Mouse (Mus musculus): ENCODE data around the gene Slc25a26. TPM values are rescaled to one million over a fixed set of nuclear protein-coding genes. Genes with fewer than 3 reads are reported as not detected.
"Not testable (repeated sequence)": the region's sequence is repeated elsewhere in the genome, so short reads cannot be mapped to it uniquely, and the experiment has no call there.

The Slc25a26 gene
- total RNA-seq, 2 experiments from 2014 or later = 13.9 to 14.6 TPM

DNA sequence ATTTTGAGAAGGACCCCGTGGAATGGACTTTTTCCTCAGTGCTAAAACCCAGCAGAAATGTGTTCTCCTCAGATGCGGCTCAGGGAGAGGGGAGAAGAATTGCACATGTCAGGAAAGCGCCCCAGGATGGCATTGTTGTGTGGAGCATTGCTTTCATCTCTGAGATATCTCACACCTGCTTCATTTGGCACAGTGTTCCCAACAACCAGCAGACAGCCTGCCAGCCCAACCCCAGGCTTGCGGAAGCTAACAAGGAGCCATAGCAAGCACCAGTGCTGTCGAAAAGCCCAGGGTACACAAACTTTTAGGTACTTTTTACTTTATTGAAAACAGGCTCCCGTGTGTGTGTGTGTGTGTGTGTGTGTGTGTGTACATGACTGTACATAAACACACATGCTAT is 50.2 kb downstream of the Slc25a26 start:
- no peak for DNase-seq (ENCODE audit: low spot score in 2 of 2)

DNA sequence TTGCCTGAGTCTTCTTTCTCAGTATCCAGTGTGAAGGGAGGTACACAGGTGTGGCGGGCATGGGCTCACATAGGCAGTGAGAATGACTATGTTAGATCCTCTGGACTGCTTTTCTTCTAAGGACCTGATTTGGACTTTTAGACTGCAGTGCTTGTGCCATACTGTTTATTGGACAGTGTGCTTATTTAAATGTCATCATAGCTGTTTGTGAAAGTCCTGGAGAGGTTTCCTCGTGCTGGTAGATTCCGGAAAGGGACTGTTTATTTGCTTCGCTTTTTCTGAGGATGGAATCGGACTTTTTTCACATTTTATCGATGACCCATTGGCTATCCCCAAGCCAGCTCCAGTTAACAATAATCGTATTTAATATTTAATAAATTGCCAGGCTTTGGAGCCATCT is 50.7 kb downstream of the Slc25a26 start:
- no peak for DNase-seq (ENCODE audit: low spot score in 2 of 2)

- DNase-seq (ENCODE audit: low spot score in 2 of 2) = no peak
These were observed 53.0 kb downstream of the Slc25a26 start for GRCm38 (mm10) chr6:94553085-94553484.

- not testable (repeated sequence) for DNase-seq (ENCODE audit: low spot score in 2 of 2)
These were observed 58.5 kb downstream of the Slc25a26 start for GRCm38 (mm10) chr6:94558603-94559002.

GRCm38 (mm10) chr6:94560896-94561295 is 60.8 kb downstream of the Slc25a26 start:
- DNase-seq (ENCODE audit: low spot score in 2 of 2) = no peak

DNA sequence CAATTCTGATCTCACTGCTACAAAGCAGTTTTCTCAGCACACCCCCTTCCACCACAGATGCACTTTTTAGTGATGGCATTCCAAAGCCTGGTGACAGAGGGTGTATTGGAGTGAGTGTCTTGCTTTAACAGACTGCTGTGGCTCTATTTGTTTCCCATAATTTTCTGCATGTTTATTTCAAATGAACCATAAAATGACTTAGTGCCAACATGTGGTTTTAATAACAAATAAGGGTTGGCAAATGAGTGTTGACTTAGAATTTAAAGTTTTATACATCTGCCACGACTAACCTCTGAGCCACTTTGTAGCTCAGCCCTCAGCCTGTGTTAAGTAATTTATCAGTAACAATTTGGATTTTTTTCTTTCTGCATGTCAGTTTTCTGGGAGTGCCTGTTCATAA is 61.2 kb downstream of the Slc25a26 start:
- no peak for DNase-seq (ENCODE audit: low spot score in 2 of 2)

DNA sequence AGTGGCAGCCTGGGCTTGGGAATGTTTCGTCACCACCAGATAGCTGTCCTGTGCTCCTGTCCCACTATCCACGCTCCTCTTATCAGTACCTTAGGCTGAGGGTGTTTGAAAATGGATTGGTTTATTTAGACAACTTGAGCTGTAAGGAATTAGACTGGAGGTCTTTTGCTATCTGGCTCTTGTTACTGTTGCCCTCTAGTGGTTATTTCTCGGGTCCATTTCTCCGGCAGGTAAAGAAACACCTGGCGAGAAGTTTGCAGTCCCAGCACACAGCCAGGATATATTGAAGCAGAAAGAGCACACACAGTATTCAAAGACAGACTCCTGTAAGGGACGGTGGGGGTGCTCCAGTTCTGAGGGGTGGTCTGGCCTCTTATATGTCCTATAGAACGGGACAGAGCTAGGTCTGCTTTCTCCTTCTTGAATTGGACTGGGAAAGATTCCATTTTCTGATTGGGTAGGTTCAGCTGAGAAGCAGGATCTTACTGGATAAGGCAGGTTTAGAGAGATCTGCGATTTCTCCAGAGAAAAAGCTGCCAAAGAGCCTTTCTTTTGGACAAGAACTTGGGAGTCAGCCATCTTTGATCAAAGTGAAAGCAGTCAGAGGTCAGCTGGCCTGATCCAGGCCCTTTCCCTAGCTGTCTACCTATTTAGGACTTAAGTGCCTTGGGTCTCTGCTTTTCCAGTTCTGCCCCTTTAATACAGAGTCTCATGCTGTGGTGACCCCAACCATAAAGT is 63.2 kb downstream of the Slc25a26 start:
- no peak for DNase-seq (ENCODE audit: low spot score in 2 of 2)

GRCm38 (mm10) chr6:94565766-94566165 is 65.6 kb downstream of the Slc25a26 start:
- no peak for DNase-seq (ENCODE audit: low spot score in 2 of 2)

DNA sequence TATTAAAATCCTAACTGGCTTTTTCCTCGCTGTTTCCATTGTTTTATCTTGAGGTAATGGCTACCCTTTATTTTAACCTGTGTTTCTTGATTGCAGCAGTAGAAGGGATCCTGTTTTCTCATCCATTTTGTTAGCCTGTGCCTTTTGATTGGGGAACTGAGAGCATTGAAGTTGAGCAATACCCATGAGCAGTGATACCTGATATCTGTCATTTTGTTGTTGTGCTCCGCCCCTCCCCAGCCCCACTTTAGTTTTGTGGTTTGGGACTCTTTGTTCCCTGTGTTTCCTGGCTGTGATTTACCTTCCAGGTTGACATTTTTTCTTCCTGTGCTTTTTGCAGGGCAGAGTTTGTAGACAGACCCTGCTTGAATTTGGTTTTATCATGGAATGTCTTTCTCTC is 67.9 kb downstream of the Slc25a26 start:
- no peak for DNase-seq (ENCODE audit: low spot score in 2 of 2)

GRCm38 (mm10) chr6:94575526-94576166 is 75.5 kb downstream of the Slc25a26 start:
- DNase-seq (ENCODE audit: low spot score in 2 of 2) = no peak

GRCm38 (mm10) chr6:94577991-94578390 is 77.9 kb downstream of the Slc25a26 start:
- no peak for DNase-seq (ENCODE audit: low spot score in 2 of 2)

DNA sequence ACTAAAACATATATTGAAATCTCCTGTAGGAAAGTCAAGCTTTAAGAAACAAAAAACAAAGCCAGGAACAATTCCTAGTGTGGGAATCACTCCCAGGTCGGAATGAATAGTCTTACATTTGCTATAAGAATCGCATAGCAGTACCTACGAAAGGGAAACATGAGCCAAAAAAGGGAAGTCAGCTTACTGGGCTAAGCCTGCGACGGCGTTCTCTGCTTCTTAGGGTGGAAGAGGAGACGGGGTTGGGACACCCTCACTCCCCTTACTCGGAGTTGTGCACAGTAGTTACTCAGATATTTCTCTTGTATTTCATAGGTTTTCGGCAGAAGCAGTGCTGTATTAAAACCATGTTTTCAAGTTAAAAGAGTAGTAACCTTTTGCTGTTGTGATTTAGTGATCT is 81.9 kb downstream of the Slc25a26 start:
- peak in 1 of 2 experiments; percentile 1 for DNase-seq (ENCODE audit: low spot score in 2 of 2)

GRCm38 (mm10) chr6:94584147-94584695 is 84.1 kb downstream of the Slc25a26 start:
- peak; percentile 53 to 75 for DNase-seq (ENCODE audit: low spot score in 2 of 2)

DNA sequence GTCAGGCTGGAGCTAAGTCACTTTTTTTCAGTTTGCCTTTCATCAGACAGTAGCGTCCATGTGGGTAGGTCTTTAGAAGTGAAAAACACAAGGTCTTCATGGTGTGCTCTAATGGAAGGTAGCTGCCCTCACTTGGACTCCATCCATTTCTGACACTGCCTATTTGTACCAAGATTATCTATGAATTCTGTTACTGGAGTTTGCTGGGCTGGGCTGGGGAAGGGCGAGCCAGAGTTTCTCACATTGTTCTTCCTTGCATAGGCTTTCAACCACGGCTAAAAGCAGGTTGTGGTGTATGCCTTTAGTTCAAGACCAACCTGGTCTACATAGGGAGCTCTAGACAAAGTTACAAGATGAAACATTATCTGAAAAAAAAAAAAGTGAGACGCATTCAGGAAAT is 84.8 kb downstream of the Slc25a26 start:
- DNase-seq (ENCODE audit: low spot score in 2 of 2) = peak in 1 of 2 experiments; percentile 0

- no peak for DNase-seq (ENCODE audit: low spot score in 2 of 2)
These were observed 88.2 kb downstream of the Slc25a26 start for GRCm38 (mm10) chr6:94588365-94588764.

GRCm38 (mm10) chr6:94592243-94592642 is 92.1 kb downstream of the Slc25a26 start:
- no peak for DNase-seq (ENCODE audit: low spot score in 2 of 2)

DNA sequence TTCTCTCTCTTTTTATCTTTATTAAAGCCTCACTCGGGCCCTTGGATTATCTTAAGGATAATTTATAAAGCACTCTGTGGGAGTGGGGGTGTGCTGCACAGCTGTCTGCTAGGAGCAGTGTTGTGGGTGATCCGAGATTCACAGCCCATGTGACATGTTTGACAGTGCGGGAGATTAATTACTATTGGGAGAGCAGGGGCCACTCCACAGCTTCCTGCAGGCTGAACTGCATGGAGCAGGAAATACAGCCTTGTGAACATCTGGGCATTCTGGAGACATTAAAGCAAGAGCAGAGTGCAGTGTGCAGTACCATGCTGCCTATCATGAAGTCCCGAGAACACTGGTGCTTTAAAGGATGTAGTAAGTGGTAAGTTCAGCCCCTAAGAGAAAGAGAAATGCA is 92.6 kb downstream of the Slc25a26 start:
- DNase-seq (ENCODE audit: low spot score in 2 of 2) = no peak

GRCm38 (mm10) chr6:94594096-94594665 is 94.0 kb downstream of the Slc25a26 start:
- DNase-seq (ENCODE audit: low spot score in 2 of 2) = no peak

- DNase-seq (ENCODE audit: low spot score in 2 of 2) = no peak
These were observed 94.6 kb downstream of the Slc25a26 start for GRCm38 (mm10) chr6:94594711-94595110.

GRCm38 (mm10) chr6:94595206-94595605 is 95.1 kb downstream of the Slc25a26 start:
- no peak for DNase-seq (ENCODE audit: low spot score in 2 of 2)

DNA sequence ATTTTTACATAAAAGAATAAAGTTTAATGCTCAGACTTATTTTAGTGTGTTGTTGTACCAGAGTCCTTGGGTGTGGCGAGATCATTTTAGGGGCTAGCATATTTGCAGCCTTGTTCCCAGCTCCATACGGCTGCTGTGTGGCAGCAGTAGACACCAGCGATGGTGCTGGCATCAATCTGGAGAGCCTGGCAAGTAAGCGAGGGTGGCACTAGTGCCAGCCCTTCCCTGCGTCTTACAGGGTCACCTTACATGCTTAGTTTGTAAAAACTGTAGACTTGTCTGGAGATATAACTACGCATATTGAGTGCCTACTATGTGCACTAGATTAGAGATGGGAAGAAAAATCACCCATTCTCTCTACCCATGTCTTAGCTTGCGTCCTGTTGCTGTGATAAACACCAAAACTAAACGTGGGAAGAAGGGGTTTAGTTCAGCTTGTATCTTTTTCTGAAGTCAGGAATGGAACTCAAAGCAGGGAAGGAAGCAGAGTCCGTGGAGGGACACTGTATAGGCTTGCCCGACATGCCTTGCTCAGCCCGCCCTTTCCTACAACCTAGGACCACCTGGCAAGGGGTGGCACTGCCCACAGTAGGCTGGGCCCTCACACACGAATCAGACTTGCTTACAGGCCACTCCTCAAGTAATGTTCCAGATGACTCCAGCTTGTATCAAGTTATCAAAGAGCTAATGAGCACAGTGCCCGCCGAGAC is 96.1 kb downstream of the Slc25a26 start:
- DNase-seq (ENCODE audit: low spot score in 2 of 2) = no peak
